Comparison of ENCODE assay signal across 23 mouse cellular contexts in genomic region chr3:121792246-121792645, GRCm38 (mm10). TPM values are rescaled to one million over a fixed set of nuclear protein-coding genes. Genes with fewer than 3 reads are reported as not detected.
A peak's percentile ranks its signal among the peaks of the same experiment; 100 is the strongest.
DNase-seq lines count a peak whose midpoint lies in the region; ATAC-seq lines count a peak whose summit lies in the region.
"Had no signal": no experiment of that assay in that cellular context is flagged by ENCODE, and none has a peak within 500 bp of the region (broad histone marks: within the 10 kb centered on the region; RNA-seq: fewer than 3 reads in every experiment).

No protein-coding gene starts in this region.

- no peak overlapping the region for H3K4me3 ChIP-seq in liver, embryonic 11.5 days (ENCODE audit: low read depth, low read length)
- H3K4me3 ChIP-seq in liver, embryonic 12.5 days, result no peak overlapping the region
- H3K4me3 ChIP-seq: embryonic facial prominence, embryonic 10.5 days; embryonic facial prominence, embryonic 12.5 days; forebrain, embryonic 13.5 days; forebrain, embryonic 15.5 days had no signal

- H3K9ac ChIP-seq in liver, embryonic 11.5 days (ENCODE audit: low read depth, low read length), result no peak overlapping the region
- H3K9ac ChIP-seq in liver, embryonic 12.5 days, result no peak overlapping the region
- H3K9ac ChIP-seq: embryonic facial prominence, embryonic 12.5 days; forebrain, embryonic 13.5 days; forebrain, embryonic 15.5 days had no signal

- H3K27ac ChIP-seq in liver, embryonic 11.5 days (ENCODE audit: low read depth, low read length), result no peak overlapping the region
- no peak overlapping the region for H3K27ac ChIP-seq in liver, embryonic 12.5 days
- H3K27ac ChIP-seq: embryonic facial prominence, embryonic 10.5 days; embryonic facial prominence, embryonic 12.5 days; forebrain, embryonic 13.5 days; forebrain, embryonic 15.5 days had no signal

- 71% methylated on average over 4 of the region's 4 CpGs for WGBS in liver, embryonic 11.5 days
- WGBS in liver, embryonic 12.5 days (ENCODE audit: insufficient replicate concordance), result 63% methylated on average over 4 of the region's 4 CpGs

- no peak overlapping the region for H3K4me2 ChIP-seq in liver, embryonic 11.5 days
- H3K4me2 ChIP-seq in liver, embryonic 12.5 days, result no peak overlapping the region
- H3K4me2 ChIP-seq: embryonic facial prominence, embryonic 12.5 days; forebrain, embryonic 13.5 days; forebrain, embryonic 15.5 days had no signal

- no peaks in the 10 kb centered on the region for H3K4me1 ChIP-seq in liver, embryonic 11.5 days (replicated peaks; ENCODE audit: control insufficient read depth, insufficient read depth, low read length)
- H3K4me1 ChIP-seq in liver, embryonic 12.5 days, result no peaks in the 10 kb centered on the region
- H3K4me1 ChIP-seq: embryonic facial prominence, embryonic 10.5 days; embryonic facial prominence, embryonic 12.5 days had no signal

- H3K9me3 ChIP-seq in liver, embryonic 11.5 days (ENCODE audit: control insufficient read depth, low read length), result no peaks in the 10 kb centered on the region
- no peaks in the 10 kb centered on the region for H3K9me3 ChIP-seq in liver, embryonic 12.5 days (replicated peaks)
- H3K9me3 ChIP-seq: embryonic facial prominence, embryonic 10.5 days; embryonic facial prominence, embryonic 12.5 days; forebrain, embryonic 13.5 days; forebrain, embryonic 15.5 days; G1E had no signal

- DNase-seq in heart, adult 11 months, result peak; percentile 31
- DNase-seq in heart, postnatal 25 days (ENCODE audit: low spot score), result no peak
- no peak for DNase-seq in liver, embryonic 11.5 days (ENCODE audit: low spot score)
- DNase-seq in thymus, postnatal 36 days, result no peak
- DNase-seq: adrenal gland, adult 8-10 months; adrenal gland, postnatal 14 days; adrenal gland, postnatal 36 days; B cell, adult 2 months; cerebellum, adult 11-12 months; cerebellum, adult 2 months; cerebellum, adult 9-10 months; cerebellum, postnatal 10 days; cerebellum, postnatal 25 days had no signal

- no peaks in the 10 kb centered on the region for H3K27me3 ChIP-seq in liver, embryonic 11.5 days (replicated peaks; ENCODE audit: control insufficient read depth, insufficient read depth, low read length)
- H3K27me3 ChIP-seq in liver, embryonic 12.5 days (replicated peaks), result no peaks in the 10 kb centered on the region
- H3K27me3 ChIP-seq: CH12.LX; embryonic facial prominence, embryonic 12.5 days; forebrain, embryonic 13.5 days; forebrain, embryonic 15.5 days; Patski had no signal

- peaks cover 5% of the 10 kb centered on the region; the same call in 1 of the 2 replicates for H3K36me3 ChIP-seq in liver, embryonic 11.5 days (ENCODE audit: control insufficient read depth, insufficient read depth, low read length)
- H3K36me3 ChIP-seq in liver, embryonic 12.5 days, result 0 out of 2 replicates have a peak, but pooled peaks cover 4% of the 10 kb centered on the region

- ATAC-seq in liver, embryonic 11.5 days (replicated peaks; ENCODE audit: low FRiP score), result 0 out of 2 replicates have a peak, but pooled peaks have one; percentile 53
- ATAC-seq in liver, embryonic 12.5 days, result no peak
- ATAC-seq: activated CD4-positive, CD25-positive, alpha-beta regulatory T cell, adult 4 months; CD4-positive, CD25-positive, alpha-beta regulatory T cell, adult 4 months; forebrain, embryonic 13.5 days; forebrain, embryonic 15.5 days; Patski had no signal

- intact Hi-C loops in heart, postnatal 25 days (cut with DNase I), result no loop called here

RNA-seq across cellular contexts. Expression of gene Abcd3, which starts 22.9 kb away (rescaled TPM):
- 10 to 100 TPM; 87.4 to 92.2 TPM for total RNA-seq in heart, postnatal 25 days (2021)
- 41.5 and 49.1 TPM in 2 replicates for polyA plus RNA-seq in liver, embryonic 11.5 days (2014; fragmentation: Nextera tagmentation; extraction: Ambion mirVana)
- polyA plus RNA-seq in liver, embryonic 12.5 days (2016; fragmentation: Nextera tagmentation; extraction: Ambion mirVana), result 28.2 and 29.6 TPM in 2 replicates
